Mouse (Mus musculus) stomach, postnatal 0 days (tissue): ENCODE measurements around the gene Dazap2.

ENCODE experiments used
- CTCF ChIP-seq: IDR thresholded peaks from 2 replicates; pipeline ENCODE4 v1.5.1; 2016; ENCODE audit warnings: antibody characterized with exemption, low read depth, mild to moderate bottlenecking, moderate library complexity
- EP300 ChIP-seq: optimal IDR thresholded peaks from 2 replicates; pipeline ENCODE3; 2016; ENCODE audit warnings: antibody characterized with exemption

GRCm38 (mm10) chr15:100642451-100642850, 27.3 kb downstream of the Dazap2 start:
- no peak for TF ChIP-seq CTCF
- TF ChIP-seq EP300, result no peak
